Mouse (Mus musculus): Measurements from ENCODE around the gene Zfp708. TPM values are rescaled to one million over a fixed set of nuclear protein-coding genes. Genes with fewer than 3 reads are reported as not detected.
A peak's percentile ranks its signal among the peaks of the same experiment; 100 is the strongest.
"Not testable (repeated sequence)": the region's sequence is repeated elsewhere in the genome, so short reads cannot be mapped to it uniquely, and the experiment has no call there.

Gene Zfp708
- 9.6 and 9.9 TPM in 2 replicates for polyA plus RNA-seq (2015; fragmentation: Nextera tagmentation; extraction: Ambion mirVana)

DNA sequence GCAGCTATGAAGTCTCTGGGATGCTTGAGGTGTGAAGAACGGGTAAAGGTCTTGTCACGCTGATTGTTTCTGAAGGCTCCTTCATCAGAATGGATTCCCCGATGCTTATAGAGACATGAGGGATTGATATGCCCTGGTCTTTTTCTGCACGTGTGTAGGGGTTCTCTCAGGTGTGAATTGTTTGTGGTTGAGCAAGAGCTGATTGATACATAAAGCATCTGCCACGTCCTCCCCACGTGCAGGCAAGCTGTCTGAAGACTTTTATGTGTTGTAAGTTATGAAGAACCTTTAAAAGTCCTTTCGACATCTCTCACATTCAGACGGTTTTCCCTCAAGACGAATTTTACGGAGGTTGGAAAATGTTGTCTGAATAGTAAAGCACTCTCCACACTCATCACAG, at the start of gene Zfp708:
Zfp708 (minus strand) TSS at position 101 of the 400 bp plus-strand sequence.
- ATAC-seq (ENCODE audit: low read depth) = no peak
- no peaks in the 10 kb centered on the region for H3K4me1 ChIP-seq (replicated peaks)
- H3K36me3 ChIP-seq = no peaks in the 10 kb centered on the region
- H3K4me2 ChIP-seq = no peak within 1 kb of the TSS
- no peak within 1 kb of the TSS for H3K9ac ChIP-seq
- no peaks in the 10 kb centered on the region for H3K27me3 ChIP-seq
- H3K9me3 ChIP-seq = no peaks in the 10 kb centered on the region
- H3K4me3 ChIP-seq = no peak within 1 kb of the TSS
- WGBS = 92% methylated on average over 10 of the region's 10 CpGs
- H3K27ac ChIP-seq (replicated peaks) = no peak within 1 kb of the TSS

DNA sequence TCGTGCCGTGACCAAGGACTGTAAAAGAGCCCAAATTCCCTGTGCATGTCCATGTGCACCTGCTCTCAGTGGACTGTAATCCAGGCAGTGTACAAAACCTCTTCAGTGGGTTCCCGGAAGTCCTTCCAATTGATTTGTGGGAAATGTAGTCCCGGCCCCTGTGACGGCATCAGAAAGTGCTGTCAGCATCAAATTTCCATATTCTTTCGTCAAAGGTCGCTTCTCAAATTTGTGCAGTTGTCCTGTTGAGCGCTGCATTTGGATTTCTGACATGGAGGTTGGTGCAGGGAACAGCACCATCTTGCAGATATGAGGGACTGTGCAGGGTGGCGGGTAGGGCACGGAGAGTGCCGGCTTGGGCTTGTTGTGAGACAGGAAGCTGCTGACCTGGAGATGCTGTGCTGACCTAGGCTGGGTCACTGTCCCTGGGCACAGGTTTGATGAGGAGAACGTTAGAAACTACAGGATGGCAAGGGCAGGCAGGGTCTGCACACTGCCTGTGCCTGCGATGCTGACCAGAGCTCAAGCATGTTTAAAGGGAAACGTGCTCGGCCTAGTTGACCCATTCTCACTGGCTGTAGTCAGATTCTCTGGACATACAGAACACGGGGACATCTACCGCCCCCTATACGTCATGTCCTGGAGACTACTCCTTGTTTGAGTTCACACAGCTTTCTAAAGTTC, 30.4 kb upstream of the Zfp708 start:
- Histone ChIP-seq H3K27ac (replicated peaks) (peak overlapping the region; percentile 66), H3K9me3 (no peaks in the 10 kb centered on the region), H3K36me3 (no peaks in the 10 kb centered on the region), H3K9ac (peak overlapping the region; percentile 75), H3K4me1 (replicated peaks) (peaks cover 9% of the 10 kb centered on the region), H3K27me3 (no peaks in the 10 kb centered on the region), H3K4me2 (peak overlapping the region; percentile 65), H3K4me3 (peak overlapping the region; percentile 59)
- ATAC-seq (ENCODE audit: low read depth) = peak; percentile 98
- WGBS = 1% methylated on average over 18 of the region's 18 CpGs

DNA sequence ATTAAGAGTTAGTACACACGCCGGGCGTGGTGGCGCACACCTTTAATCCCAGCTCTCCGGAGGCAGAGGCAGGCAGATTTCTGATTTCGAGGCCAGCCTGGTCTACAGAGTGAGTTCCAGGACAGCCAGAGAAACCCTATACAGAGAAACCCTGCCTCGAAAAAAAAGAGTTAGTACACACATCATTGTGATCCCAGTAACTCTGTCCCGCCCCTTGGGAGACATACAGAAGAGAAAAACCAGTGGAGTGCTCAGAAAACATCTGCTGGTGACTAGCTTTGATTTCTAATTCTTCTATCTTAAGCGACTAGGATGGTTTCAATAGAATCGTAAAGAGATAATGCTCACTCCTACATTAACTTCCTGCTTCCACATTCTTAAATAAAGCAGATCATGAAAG, 29.7 kb upstream of the Zfp708 start:
- H3K4me1 ChIP-seq (replicated peaks); H3K9ac ChIP-seq; H3K27ac ChIP-seq (replicated peaks); H3K27me3 ChIP-seq; H3K9me3 ChIP-seq; H3K36me3 ChIP-seq: not testable (repeated sequence)
- Histone ChIP-seq H3K4me2 (peak overlapping the region; percentile 65), H3K4me3 (peak overlapping the region; percentile 59)
- 79% methylated on average over 10 of the region's 10 CpGs for WGBS
- ATAC-seq (ENCODE audit: low read depth) = peak; percentile 60

DNA sequence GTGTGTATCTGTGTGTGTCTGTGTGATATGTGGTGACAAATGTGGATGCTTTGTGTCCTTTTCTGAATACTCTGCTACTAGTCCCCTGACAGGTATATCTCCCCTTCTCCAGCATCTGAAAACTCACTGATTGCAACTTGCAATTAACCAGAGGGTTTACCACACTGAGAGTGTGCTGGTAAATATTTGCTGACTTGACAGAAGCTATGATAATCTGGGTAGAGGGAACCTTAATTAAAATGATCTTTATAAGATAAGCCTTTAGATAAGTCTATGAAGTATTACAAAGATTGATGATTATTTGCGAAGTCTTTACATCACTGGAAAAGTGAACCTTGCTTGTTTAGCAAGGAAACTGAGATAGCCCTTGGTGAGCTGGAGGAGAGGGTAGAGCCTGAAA, 26.7 kb upstream of the Zfp708 start:
- Histone ChIP-seq H3K27ac (replicated peaks) (no peak overlapping the region), H3K27me3 (no peaks in the 10 kb centered on the region), H3K36me3 (no peaks in the 10 kb centered on the region), H3K9ac (no peak overlapping the region), H3K4me2 (no peak overlapping the region), H3K4me3 (no peak overlapping the region), H3K4me1 (replicated peaks) (peaks cover 9% of the 10 kb centered on the region), H3K9me3 (no peaks in the 10 kb centered on the region)
- ATAC-seq (ENCODE audit: low read depth) = no peak
- 77% methylated on average over 1 of the region's 1 CpGs for WGBS

DNA sequence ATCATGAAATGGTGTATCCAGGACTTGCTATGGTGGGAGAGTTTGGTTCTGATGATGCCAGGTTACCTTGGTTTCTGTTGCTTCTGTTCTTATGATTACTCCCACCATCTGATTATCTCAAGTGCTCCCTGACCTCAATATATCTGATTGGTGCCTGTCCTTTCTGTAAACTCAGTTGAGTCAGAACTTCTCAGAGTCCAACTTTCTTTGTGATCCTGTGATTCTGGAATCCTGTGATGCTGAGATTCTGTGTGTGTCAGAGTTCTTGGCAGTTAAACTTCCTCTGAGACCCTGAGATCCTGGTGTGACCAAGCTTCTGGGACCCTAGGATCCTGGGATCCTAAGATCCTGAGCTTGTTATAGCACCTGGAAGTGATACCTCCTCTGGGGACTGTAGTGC, 23.6 kb upstream of the Zfp708 start, which contains the start of gene Zfp759:
Zfp759 (plus strand) TSS at position 301 of the 400 bp plus-strand sequence.
- not testable (repeated sequence) for H3K9ac ChIP-seq; ATAC-seq (ENCODE audit: low read depth); H3K27me3 ChIP-seq; H3K9me3 ChIP-seq; H3K36me3 ChIP-seq; H3K4me1 ChIP-seq (replicated peaks); H3K4me2 ChIP-seq; H3K4me3 ChIP-seq; H3K27ac ChIP-seq (replicated peaks)

DNA sequence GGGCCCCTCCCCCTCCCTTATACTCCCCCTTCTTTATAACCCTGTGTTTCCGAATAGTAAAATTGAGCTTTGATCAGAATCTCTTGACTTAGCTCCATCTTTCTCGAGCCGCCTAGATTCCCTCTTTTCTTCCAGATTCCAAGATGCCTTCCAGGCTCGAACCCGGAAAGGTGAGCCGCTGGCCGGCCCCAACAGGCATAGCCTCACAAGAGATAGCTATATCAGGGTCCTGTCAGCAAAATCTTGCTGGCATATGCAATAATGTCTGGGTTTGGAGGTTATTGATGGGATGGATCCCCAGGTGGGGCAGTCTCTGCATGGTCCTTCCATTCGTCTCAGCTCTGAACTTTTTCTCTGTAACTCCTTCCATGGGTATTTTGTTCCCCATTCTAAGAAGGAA, 18.4 kb upstream of the Zfp708 start, which contains the start of gene Rslcan18:
Rslcan18 (minus strand) TSS at position 101 of the 400 bp plus-strand sequence.
- ATAC-seq (ENCODE audit: low read depth); H3K9me3 ChIP-seq; H3K4me3 ChIP-seq; H3K4me1 ChIP-seq (replicated peaks); H3K4me2 ChIP-seq; H3K36me3 ChIP-seq; H3K9ac ChIP-seq; H3K27me3 ChIP-seq; H3K27ac ChIP-seq (replicated peaks): not testable (repeated sequence)
- 91% methylated on average over 8 of the region's 8 CpGs for WGBS

DNA sequence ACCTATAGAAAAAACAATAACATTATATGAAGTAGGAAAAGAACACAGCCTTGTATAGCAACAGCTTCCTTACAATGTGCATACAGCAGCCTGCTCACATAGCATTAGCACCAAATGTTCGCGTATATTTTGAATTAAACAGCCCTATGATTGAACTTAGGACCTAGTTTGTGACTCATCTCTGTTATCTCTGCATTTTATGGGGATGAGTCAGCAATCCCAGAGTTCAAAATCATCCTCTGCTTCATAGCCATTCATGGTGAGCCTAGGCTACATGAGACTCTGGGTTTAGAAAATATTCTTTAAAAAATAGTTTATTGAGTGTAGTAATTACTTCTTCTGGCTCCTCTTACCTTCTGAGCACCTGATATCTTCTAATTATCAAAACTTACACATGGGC, 15.5 kb upstream of the Zfp708 start:
- H3K4me1 ChIP-seq (replicated peaks) = no peaks in the 10 kb centered on the region
- no peak overlapping the region for H3K27ac ChIP-seq (replicated peaks)
- no peaks in the 10 kb centered on the region for H3K36me3 ChIP-seq
- WGBS = 90% methylated on average over 2 of the region's 2 CpGs
- H3K9me3 ChIP-seq = no peaks in the 10 kb centered on the region
- H3K4me2 ChIP-seq = no peak overlapping the region
- ATAC-seq (ENCODE audit: low read depth) = no peak
- no peak overlapping the region for H3K9ac ChIP-seq
- H3K4me3 ChIP-seq = no peak overlapping the region
- H3K27me3 ChIP-seq = no peaks in the 10 kb centered on the region

DNA sequence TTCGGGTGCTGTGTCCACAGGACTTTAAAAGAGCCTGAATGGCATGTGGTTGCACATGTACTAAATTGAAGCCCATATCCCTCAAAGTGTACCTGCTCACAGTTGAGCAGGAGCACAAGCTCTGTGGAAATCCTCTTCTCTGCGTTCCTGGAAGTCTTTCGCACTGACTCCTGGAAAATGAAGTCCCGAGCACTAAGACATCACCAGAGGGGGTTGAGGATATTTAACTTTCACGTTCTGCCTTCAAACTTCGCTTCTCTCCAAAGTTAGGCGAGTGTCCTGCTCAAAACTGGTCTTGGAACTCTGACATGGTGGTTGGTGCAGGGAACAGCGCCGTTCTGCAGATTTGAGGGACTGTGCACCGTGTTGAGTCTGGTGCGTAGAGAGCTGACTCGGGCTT, 14.3 kb upstream of the Zfp708 start:
- Histone ChIP-seq H3K9me3 (no peaks in the 10 kb centered on the region), H3K4me1 (replicated peaks) (peaks cover 10% of the 10 kb centered on the region), H3K36me3 (no peaks in the 10 kb centered on the region), H3K27ac (replicated peaks) (no peak overlapping the region), H3K4me2 (no peak overlapping the region), H3K9ac (no peak overlapping the region), H3K4me3 (no peak overlapping the region), H3K27me3 (no peaks in the 10 kb centered on the region)
- WGBS = 84% methylated on average over 12 of the region's 12 CpGs
- no peak for ATAC-seq (ENCODE audit: low read depth)

DNA sequence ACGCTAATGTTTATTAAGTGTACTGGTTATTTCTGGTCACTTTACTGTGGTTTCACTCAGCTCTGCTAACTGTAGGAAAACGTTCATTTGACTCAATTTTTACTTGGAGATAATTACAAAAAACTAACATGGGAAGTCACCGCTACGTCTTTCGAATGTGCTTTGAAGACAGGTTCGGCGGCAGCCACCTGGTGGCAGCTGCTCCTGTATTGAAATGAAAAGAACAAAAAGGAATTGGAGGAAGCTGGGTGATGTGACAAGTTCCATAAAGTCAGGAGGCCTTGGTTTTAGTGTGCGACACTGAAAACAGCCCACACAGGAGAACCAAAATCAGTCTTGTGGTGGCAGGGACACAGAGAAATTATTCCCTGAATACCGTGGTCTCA, 11.0 kb upstream of the Zfp708 start:
- peaks cover 10% of the 10 kb centered on the region for H3K4me1 ChIP-seq (replicated peaks)
- H3K4me2 ChIP-seq = peak overlapping the region; percentile 70
- H3K4me3 ChIP-seq = peak overlapping the region; percentile 59
- no peaks in the 10 kb centered on the region for H3K9me3 ChIP-seq
- peak; percentile 57 for ATAC-seq (ENCODE audit: low read depth)
- 5% methylated on average over 9 of the region's 9 CpGs for WGBS
- no peaks in the 10 kb centered on the region for H3K27me3 ChIP-seq
- 0 out of 2 replicates have a peak overlapping the region, but pooled peaks have one; percentile 2 for H3K27ac ChIP-seq (replicated peaks)
- peak overlapping the region; percentile 27; the same call in 1 of the 2 replicates for H3K9ac ChIP-seq
- no peaks in the 10 kb centered on the region for H3K36me3 ChIP-seq

DNA sequence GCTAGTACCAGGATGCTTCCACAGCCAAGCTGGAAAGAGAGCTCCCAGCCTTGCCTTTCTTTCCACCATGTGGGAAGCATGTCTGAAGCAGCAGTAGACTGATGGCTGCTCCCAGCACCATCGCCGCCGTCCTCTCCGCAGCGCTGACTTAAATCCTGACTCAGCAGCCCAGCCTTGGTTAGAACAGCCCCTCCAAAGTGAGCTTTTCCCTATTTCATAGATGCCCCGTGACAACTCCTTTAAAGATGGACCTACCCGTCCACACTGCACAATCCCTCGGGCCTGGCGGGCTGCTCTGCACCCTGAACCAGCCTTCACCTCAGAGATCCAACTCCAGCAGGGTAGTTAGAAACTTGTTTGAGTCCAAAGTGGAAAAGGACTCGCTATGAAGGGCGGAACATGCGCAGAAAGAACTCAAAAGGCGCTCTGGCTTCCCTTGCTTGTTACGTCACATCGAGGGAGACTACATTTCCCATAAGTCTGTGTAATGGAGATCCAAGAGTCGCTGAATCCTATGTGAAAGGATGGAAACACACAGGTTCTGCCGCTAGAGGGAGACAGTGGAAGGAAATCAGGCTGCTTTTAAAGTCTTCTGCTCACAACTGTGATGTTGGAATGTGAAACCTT, 10.5 kb upstream of the Zfp708 start, which contains the start of gene Gm28557:
Gm28557 (minus strand) TSS at position 411 of the 627 bp plus-strand sequence.
- Histone ChIP-seq H3K36me3 (no peaks in the 10 kb centered on the region), H3K4me3 (peak within 1 kb of the TSS; percentile 59), H3K4me1 (replicated peaks) (peaks cover 10% of the 10 kb centered on the region), H3K4me2 (peak within 1 kb of the TSS; percentile 70), H3K27me3 (no peaks in the 10 kb centered on the region), H3K9me3 (no peaks in the 10 kb centered on the region), H3K27ac (replicated peaks) (peak within 1 kb of the TSS; percentile 61), H3K9ac (peak within 1 kb of the TSS; percentile 66)
- ATAC-seq (ENCODE audit: low read depth) = peak; percentile 98
- under 1% methylated on average over 17 of the region's 17 CpGs for WGBS

DNA sequence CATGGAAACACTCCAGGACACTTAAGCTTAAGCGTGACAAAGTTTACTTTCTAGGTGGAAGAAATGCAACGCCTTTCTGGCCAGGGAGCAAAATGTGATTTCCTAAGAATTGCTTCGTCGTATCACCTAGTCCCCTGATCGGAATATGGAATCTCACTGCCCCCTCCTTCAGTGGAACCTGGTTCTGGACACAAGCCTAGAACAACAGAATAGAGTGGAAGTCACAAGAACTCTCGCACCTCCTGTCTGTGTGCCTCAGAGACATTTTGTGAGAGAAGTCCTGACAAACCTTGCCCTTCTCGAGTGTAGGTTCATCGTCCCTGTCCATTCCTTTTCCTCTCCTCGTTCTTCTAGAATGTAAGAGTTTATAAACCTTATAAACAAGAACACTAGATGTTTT, 9.9 kb upstream of the Zfp708 start:
- Histone ChIP-seq H3K36me3 (no peaks in the 10 kb centered on the region), H3K9me3 (no peaks in the 10 kb centered on the region), H3K27ac (replicated peaks) (peak overlapping the region; percentile 61; the same call in 1 of the 2 replicates), H3K4me1 (replicated peaks) (peaks cover 10% of the 10 kb centered on the region), H3K9ac (peak overlapping the region; percentile 66), H3K4me2 (peak overlapping the region; percentile 70), H3K27me3 (no peaks in the 10 kb centered on the region), H3K4me3 (peak overlapping the region; percentile 59)
- 69% methylated on average over 9 of the region's 9 CpGs for WGBS
- ATAC-seq (ENCODE audit: low read depth) = 0 out of 2 replicates have a peak, but pooled peaks have one; percentile 2

DNA sequence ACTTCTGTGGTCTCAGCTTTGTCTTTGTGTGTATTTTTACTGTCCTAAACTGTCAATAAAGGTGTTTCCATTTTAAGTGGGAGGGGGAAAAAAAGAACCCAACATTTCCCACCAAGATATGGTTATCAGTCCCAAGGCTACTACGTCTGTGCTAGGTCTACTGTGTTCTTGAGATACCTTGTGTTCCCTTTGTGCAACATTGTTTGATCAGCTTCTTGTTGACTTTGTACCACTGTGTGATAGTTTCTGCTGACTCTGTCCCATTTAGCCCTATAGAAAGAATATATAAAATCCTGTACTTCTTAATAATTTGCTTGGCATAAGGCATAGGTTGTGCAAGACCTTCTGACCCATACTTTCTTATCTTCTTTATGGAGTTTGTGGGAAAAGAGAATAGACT, 7.6 kb downstream of the Zfp708 start:
- H3K27me3 ChIP-seq = no peaks in the 10 kb centered on the region
- H3K4me1 ChIP-seq (replicated peaks) = no peaks in the 10 kb centered on the region
- H3K27ac ChIP-seq (replicated peaks) = no peak overlapping the region
- no peak overlapping the region for H3K9ac ChIP-seq
- H3K4me3 ChIP-seq = no peak overlapping the region
- WGBS = 85% methylated on average over 1 of the region's 1 CpGs
- no peaks in the 10 kb centered on the region for H3K9me3 ChIP-seq
- ATAC-seq (ENCODE audit: low read depth) = no peak
- H3K4me2 ChIP-seq = no peak overlapping the region
- H3K36me3 ChIP-seq = no peaks in the 10 kb centered on the region
